Mouse (Mus musculus): ENCODE results near the gene Prdm10. TPM values are rescaled to one million over a fixed set of nuclear protein-coding genes. Genes with fewer than 3 reads are reported as not detected.

Prdm10 gene
- total RNA-seq (2015) (10.4 and 13.3 TPM in 2 replicates), total RNA-seq (2017) (8.3 and 9.4 TPM in 2 replicates)

GRCm38 (mm10) chr9:31280366-31281010 is at the start of gene Prdm10:
TSS of gene Prdm10 (plus strand) at chr9:31280538.
- peak; percentile 79 for ATAC-seq (ENCODE audit: poor library complexity, severe bottlenecking)

GRCm38 (mm10) chr9:31235030-31235429 is 45.3 kb upstream of the Prdm10 start:
- ATAC-seq (ENCODE audit: poor library complexity, severe bottlenecking): no peak

GRCm38 (mm10) chr9:31235489-31235888 is 44.8 kb upstream of the Prdm10 start:
- ATAC-seq (ENCODE audit: poor library complexity, severe bottlenecking): no peak

DNA sequence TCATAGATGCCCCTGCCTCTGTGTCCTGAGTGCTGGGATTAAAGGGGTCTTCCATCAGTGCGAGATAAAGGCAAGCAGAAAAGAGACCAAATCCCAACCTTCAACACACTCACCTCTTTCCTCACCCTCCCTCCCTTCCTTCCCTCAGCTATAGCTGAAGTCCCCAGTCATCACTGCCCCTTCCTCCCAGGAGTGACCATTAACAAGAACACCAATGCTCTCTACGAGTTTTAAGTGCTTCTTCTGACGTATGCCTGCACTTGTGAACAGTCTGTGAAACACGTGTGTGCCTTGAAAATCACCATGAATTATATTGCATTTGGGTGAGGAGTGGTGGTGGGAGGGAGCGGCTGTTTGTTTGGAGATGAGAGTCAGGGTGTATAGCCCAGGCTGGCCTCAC is 44.3 kb upstream of the Prdm10 start:
- no peak for ATAC-seq (ENCODE audit: poor library complexity, severe bottlenecking)

- no peak for ATAC-seq (ENCODE audit: poor library complexity, severe bottlenecking)
Observed at GRCm38 (mm10) chr9:31238526-31238925, 41.8 kb upstream of the Prdm10 start.

DNA sequence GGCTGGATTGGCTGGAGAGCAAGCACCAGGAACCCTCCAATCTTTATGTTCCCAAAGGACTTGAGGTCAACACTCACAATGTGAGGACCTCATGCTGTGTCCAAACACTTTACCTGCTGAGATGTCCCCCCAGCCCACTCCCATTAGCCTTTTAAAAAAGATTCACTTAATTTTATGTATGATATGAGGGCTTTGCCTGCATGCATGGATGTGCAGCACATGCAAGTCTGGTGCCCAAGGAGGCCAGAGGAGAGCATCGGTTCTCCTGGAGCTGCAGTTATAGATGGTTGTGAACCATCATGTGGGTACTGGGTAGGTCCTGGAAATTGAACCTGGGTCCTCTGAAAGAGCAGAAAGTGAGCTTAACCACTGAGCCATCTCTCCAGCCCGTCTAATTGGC is 40.8 kb upstream of the Prdm10 start:
- ATAC-seq (ENCODE audit: poor library complexity, severe bottlenecking): no peak

GRCm38 (mm10) chr9:31240522-31241207 is 39.7 kb upstream of the Prdm10 start:
- no peak for ATAC-seq (ENCODE audit: poor library complexity, severe bottlenecking)

DNA sequence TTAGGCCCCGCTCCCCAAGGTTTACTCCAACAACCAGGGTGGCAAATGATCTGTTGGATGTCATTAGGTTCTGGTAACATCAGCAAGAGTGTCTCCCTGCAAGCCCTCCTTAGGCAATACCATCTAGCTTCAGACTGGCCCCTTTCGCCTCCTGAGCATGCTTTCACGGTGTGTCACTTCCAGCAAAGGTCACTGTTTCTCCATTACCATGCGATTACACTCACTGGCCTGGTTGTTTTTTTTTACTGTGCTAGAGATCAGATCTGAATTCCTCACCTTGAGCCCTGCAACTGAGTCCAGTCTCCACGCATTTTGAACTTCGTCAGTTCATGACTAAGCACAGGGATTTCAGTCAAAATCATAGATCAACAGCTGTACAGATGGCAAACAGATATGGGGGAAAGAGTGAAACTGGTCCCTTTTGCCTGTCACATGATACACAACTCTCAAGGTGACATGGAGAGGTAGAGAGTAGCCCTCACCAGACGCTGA is 39.1 kb upstream of the Prdm10 start:
- ATAC-seq (ENCODE audit: poor library complexity, severe bottlenecking): no peak

GRCm38 (mm10) chr9:31243306-31243938 is 36.9 kb upstream of the Prdm10 start:
- peak; percentile 68 for ATAC-seq (ENCODE audit: poor library complexity, severe bottlenecking)

- ATAC-seq (ENCODE audit: poor library complexity, severe bottlenecking): 0 out of 2 replicates have a peak, but pooled peaks have one; percentile 31
Observed at GRCm38 (mm10) chr9:31243939-31244333, 36.4 kb upstream of the Prdm10 start.

GRCm38 (mm10) chr9:31245006-31245405 is 35.3 kb upstream of the Prdm10 start:
- no peak for ATAC-seq (ENCODE audit: poor library complexity, severe bottlenecking)

GRCm38 (mm10) chr9:31246421-31246820 is 33.9 kb upstream of the Prdm10 start:
- no peak for ATAC-seq (ENCODE audit: poor library complexity, severe bottlenecking)

DNA sequence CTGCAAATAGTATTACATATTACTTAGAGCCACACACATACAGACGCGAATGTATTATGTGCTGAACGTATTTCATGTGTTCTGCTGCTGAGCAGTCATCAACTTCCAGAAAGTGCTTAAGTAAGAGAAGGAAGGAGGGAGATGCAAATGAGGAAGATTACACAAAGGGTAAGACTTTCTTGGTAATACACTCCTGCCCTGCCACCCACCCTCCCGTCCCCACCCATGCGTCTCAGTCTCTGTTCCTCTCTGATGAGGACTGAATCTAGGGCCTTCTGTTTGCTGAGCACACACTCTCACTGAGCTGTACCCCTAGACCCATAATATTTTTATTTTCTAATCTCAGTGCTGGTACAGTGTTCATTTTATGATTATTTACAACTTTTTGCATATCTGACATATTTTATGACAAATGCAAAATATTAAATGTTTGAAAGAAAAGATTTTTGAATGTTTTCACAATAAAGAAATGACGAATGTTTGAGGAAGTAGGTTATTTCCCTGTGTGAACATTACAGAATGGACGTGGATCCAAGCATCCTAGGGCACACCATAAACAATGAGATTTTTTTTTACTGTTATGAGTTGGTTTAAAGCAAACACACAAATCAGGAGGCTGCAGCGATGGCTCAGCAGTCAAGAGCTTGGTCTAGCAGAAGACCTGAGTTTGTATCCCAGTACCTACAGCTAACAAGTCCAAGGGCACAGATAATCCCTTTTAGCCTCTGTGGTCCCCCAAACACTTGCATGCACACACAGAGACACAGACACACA is 32.7 kb upstream of the Prdm10 start:
- ATAC-seq (ENCODE audit: poor library complexity, severe bottlenecking): peak; percentile 71

DNA sequence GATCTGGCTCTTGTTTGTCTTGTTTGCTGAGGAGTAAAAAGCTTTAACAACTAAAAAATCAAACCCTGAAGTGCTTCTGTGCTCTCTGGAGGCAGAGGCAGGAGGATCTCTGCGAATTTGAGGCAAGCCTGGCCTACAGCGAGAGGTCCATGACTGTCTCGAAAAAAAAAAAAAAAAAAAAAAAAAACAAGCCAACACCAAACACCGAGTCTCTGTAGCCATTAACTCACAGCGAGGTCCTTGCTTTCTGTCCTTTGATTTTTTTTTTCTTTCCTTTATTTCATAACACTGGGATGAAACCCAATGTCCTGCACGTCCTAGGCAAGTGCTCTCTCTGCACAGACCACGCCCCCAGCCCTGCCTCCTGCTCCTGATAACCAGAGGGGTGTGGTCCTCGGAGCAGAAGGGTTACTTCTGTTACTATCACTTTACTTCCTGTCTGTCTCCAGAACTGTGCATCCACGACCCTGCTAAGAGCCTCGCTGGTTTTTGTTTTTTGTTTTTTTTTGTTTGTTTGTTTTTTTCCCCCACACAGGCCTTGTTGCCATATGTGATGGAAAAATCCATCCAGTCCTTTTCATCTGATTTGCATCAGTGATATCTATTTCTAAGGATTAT is 28.0 kb upstream of the Prdm10 start:
- ATAC-seq (ENCODE audit: poor library complexity, severe bottlenecking): peak; percentile 73

GRCm38 (mm10) chr9:31253311-31253734 is 27.0 kb upstream of the Prdm10 start:
- peak; percentile 37; the same call in 1 of the 2 replicates for ATAC-seq (ENCODE audit: poor library complexity, severe bottlenecking)

DNA sequence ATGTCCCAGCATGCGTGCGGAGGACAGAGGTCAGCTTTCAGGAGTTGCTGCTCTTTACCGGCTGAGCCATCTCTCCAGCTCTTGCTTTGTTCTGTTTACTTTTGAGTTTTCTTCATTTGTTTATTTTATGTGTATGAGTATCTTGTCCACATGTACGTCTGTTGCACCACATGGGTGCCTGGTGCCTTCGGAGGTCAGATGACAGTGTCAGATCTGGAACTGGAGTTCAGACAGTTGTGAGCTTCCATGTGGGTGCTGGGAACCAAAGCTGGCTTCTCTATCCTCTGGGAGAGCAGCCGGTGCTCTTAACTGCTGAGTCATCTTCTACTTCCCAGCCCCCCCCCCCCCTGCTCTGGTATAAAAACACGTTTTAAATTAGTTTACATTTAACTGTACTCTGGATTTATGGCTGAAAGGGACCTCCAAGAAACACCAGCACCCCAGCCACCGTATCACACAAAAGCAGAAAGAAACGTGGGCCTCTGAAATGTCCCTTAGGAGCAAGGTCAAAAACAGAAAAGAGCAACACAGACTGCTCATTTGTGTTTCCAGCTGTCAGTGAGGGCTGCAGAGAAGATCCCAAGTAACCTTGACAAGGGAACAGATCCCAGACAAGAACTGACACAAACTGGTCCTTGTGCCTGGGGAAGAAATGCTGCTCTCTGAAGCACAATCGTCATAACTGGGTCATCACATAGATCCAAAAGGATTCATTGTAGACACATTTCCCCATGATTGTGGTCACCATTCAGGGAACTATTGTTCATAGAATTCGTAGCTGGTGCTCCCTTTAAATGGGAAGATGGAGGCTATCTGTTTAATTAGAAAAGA is 26.3 kb upstream of the Prdm10 start:
- ATAC-seq (ENCODE audit: poor library complexity, severe bottlenecking): 0 out of 2 replicates have a peak, but pooled peaks have one; percentile 3

DNA sequence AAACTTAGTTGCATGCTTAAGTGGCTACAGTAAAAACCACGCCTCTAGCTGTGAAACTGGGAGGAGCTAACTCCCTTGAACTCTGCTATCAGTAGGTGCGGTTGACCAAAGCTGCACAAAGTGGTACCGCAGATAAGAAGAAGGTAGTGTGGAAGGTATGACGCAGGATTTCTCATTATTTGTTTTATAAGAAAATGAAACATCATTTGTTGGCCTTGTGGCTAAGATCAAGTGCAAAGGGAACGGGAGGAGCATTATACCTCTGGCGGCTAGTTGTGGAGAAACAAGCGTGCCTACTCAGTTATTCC is 25.7 kb upstream of the Prdm10 start:
- peak; percentile 83 for ATAC-seq (ENCODE audit: poor library complexity, severe bottlenecking)

GRCm38 (mm10) chr9:31255953-31256352 is 24.4 kb upstream of the Prdm10 start:
- ATAC-seq (ENCODE audit: poor library complexity, severe bottlenecking): no peak

GRCm38 (mm10) chr9:31258237-31258636 is 22.1 kb upstream of the Prdm10 start:
- no peak for ATAC-seq (ENCODE audit: poor library complexity, severe bottlenecking)

GRCm38 (mm10) chr9:31260219-31260618 is 20.1 kb upstream of the Prdm10 start:
- ATAC-seq (ENCODE audit: poor library complexity, severe bottlenecking): no peak
